Mouse (Mus musculus): ENCODE data around the gene Smarcd3. TPM values are rescaled to one million over a fixed set of nuclear protein-coding genes. Genes with fewer than 3 reads are reported as not detected.

Smarcd3 gene
- polyA plus RNA-seq, 1 experiment from 2014 or later = 34.3 TPM

- no peaks in the 10 kb centered on the region for H3K36me3 ChIP-seq
- H3K27ac ChIP-seq = no peak overlapping the region
- 67% methylated on average over 5 of the region's 5 CpGs for WGBS
- no peak for DNase-seq (ENCODE audit: low spot score)
- H3K27me3 ChIP-seq (ENCODE audit: low read depth, poor library complexity, severe bottlenecking) = peaks cover 38% of the 10 kb centered on the region
- no peak overlapping the region for H3K4me3 ChIP-seq
- peaks cover 38% of the 10 kb centered on the region for H3K4me1 ChIP-seq
- no peaks in the 10 kb centered on the region for H3K9me3 ChIP-seq (replicated peaks)
Observed at GRCm38 (mm10) chr5:24553621-24554244, 70.5 kb downstream of the Smarcd3 start.

GRCm38 (mm10) chr5:24551317-24551688, 72.9 kb downstream of the Smarcd3 start:
- Histone ChIP-seq H3K9me3 (replicated peaks) (no peaks in the 10 kb centered on the region), H3K4me3 (peak overlapping the region; percentile 37), H3K27ac (peak overlapping the region; percentile 10; the same call in 1 of the 2 replicates), H3K27me3 (ENCODE audit: low read depth, poor library complexity, severe bottlenecking) (peaks cover 42% of the 10 kb centered on the region), H3K36me3 (no peaks in the 10 kb centered on the region), H3K4me1 (peaks cover 38% of the 10 kb centered on the region)
- no peak for DNase-seq (ENCODE audit: low spot score)
- 50% methylated on average over 2 of the region's 2 CpGs for WGBS

DNA sequence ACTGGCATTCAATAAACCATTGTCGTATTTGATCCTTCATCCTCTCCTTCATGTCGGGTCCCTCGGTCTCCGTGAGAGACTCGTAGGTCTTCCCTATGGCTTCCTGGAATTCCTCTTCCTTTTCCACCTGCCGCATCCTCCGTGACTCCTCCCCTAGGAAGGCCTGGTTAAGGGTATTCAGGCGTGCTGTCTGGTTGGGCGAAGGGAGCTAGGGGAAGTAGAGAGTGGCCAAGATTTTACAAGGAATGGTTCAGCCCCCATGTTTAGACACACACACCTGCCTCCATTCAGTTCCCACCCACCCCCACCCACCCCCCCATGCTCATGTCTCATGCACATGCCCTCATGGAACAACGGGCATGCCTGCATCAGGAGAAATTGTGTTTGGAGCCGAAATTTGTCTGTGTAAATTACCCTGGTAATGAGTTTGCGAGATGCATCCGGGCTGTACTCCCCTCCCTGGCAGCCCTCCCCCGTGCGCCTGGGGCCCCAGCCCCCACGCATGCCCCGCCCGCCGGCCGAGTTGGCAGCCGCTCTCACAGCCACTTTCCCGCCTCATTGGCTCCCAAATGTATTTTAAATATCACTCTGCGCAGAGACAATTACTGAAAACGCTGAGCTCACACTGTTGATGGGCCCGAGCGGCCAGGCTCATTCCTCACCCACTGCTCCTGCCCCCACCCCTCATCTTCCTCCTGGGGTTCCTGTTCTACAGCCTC, 73.5 kb downstream of the Smarcd3 start:
- peak overlapping the region; percentile 37 for H3K4me3 ChIP-seq

GRCm38 (mm10) chr5:24542643-24543042, 81.6 kb downstream of the Smarcd3 start:
- H3K4me3 ChIP-seq = no peak overlapping the region
- no peaks in the 10 kb centered on the region for H3K36me3 ChIP-seq
- DNase-seq (ENCODE audit: low spot score) = no peak
- H3K9me3 ChIP-seq (replicated peaks) = no peaks in the 10 kb centered on the region
- H3K4me1 ChIP-seq = peaks cover 15% of the 10 kb centered on the region
- peaks cover 38% of the 10 kb centered on the region for H3K27me3 ChIP-seq (ENCODE audit: low read depth, poor library complexity, severe bottlenecking)
- 78% methylated on average over 7 of the region's 7 CpGs for WGBS
- no peak overlapping the region for H3K27ac ChIP-seq

More for the DNA sequence above, 73.5 kb downstream of the Smarcd3 start:
- no peak for DNase-seq (ENCODE audit: low spot score)
- Histone ChIP-seq H3K27ac (peak overlapping the region; percentile 10; the same call in 1 of the 2 replicates), H3K36me3 (no peaks in the 10 kb centered on the region), H3K9me3 (replicated peaks) (no peaks in the 10 kb centered on the region), H3K4me1 (peaks cover 38% of the 10 kb centered on the region), H3K27me3 (ENCODE audit: low read depth, poor library complexity, severe bottlenecking) (peaks cover 42% of the 10 kb centered on the region)
- WGBS = 42% methylated on average over 26 of the region's 26 CpGs

- Histone ChIP-seq H3K36me3 (no peaks in the 10 kb centered on the region), H3K27me3 (ENCODE audit: low read depth, poor library complexity, severe bottlenecking) (peaks cover 51% of the 10 kb centered on the region), H3K9me3 (replicated peaks) (no peaks in the 10 kb centered on the region), H3K27ac (no peak overlapping the region; the same call in 1 of the 2 replicates), H3K4me1 (peaks cover 18% of the 10 kb centered on the region), H3K4me3 (no peak overlapping the region; the same call in 1 of the 2 replicates)
- WGBS = 30% methylated on average over 6 of the region's 6 CpGs
- DNase-seq (ENCODE audit: low spot score) = no peak
Observed at GRCm38 (mm10) chr5:24541144-24541569, 83.1 kb downstream of the Smarcd3 start.

MicroRNAs within 50 kb of the gene (microRNA counts, 519-probe panel; counts per million panel counts)
- 684 counts per million, percentile 72 among the panel's probes with 10 or more counts for microRNA mmu-miR-671-3p
- microRNA mmu-miR-671-5p = 684 counts per million, percentile 72 among the panel's probes with 10 or more counts

Small RNA genes within 50 kb of the gene (microRNA-seq; reads per million reads assigned to microRNA genes)
- 441 reads per million, percentile 65 among the genes with 10 or more reads in this experiment for gene Mir671

Other genes with a start within 250 kb of the Smarcd3 start
- 1.4 and 2.1 TPM in 2 replicates for gene Atg9b, start 232.3 kb downstream of the Smarcd3 start, polyA plus RNA-seq (2016; fragmentation: Nextera tagmentation; extraction: Ambion mirVana)
- 56.6 and 56.7 TPM in 2 replicates for gene Abcb8, start 230.7 kb downstream of the Smarcd3 start, polyA plus RNA-seq (2016; fragmentation: Nextera tagmentation; extraction: Ambion mirVana)
- 0.13 and 0.30 TPM in 2 replicates for gene Asic3, start 211.0 kb downstream of the Smarcd3 start, polyA plus RNA-seq (2016; fragmentation: Nextera tagmentation; extraction: Ambion mirVana)
- 37.2 and 48.5 TPM in 2 replicates for gene Cdk5, start 200.9 kb downstream of the Smarcd3 start, polyA plus RNA-seq (2016; fragmentation: Nextera tagmentation; extraction: Ambion mirVana)
- gene Slc4a2, start 200.6 kb downstream of the Smarcd3 start, polyA plus RNA-seq (2016; fragmentation: Nextera tagmentation; extraction: Ambion mirVana) = 33.7 and 43.9 TPM in 2 replicates
- gene Fastk, start 179.1 kb downstream of the Smarcd3 start, polyA plus RNA-seq (2016; fragmentation: Nextera tagmentation; extraction: Ambion mirVana) = 101 and 118 TPM in 2 replicates
- 22.1 and 24.2 TPM in 2 replicates for gene Tmub1, start 176.6 kb downstream of the Smarcd3 start, polyA plus RNA-seq (2016; fragmentation: Nextera tagmentation; extraction: Ambion mirVana)
- 39.8 and 42.7 TPM in 2 replicates for gene Agap3, start 172.2 kb downstream of the Smarcd3 start, polyA plus RNA-seq (2016; fragmentation: Nextera tagmentation; extraction: Ambion mirVana)
- gene Gbx1, start 97.2 kb downstream of the Smarcd3 start, polyA plus RNA-seq (2016; fragmentation: Nextera tagmentation; extraction: Ambion mirVana) = 0.04 TPM in 1 of 2 replicates, not detected in the other
- 0.13 and 0.15 TPM in 2 replicates for gene Asb10, start 83.4 kb downstream of the Smarcd3 start, polyA plus RNA-seq (2016; fragmentation: Nextera tagmentation; extraction: Ambion mirVana)
- 0.05 TPM in 1 of 2 replicates, not detected in the other for gene 4931409K22Rik, start 67.6 kb downstream of the Smarcd3 start, polyA plus RNA-seq (2016; fragmentation: Nextera tagmentation; extraction: Ambion mirVana)
- 177 and 197 TPM in 2 replicates for gene Abcf2, start 46.9 kb downstream of the Smarcd3 start, polyA plus RNA-seq (2016; fragmentation: Nextera tagmentation; extraction: Ambion mirVana)
- 15.1 and 19.0 TPM in 2 replicates for gene Chpf2, start 37.7 kb downstream of the Smarcd3 start, polyA plus RNA-seq (2016; fragmentation: Nextera tagmentation; extraction: Ambion mirVana)
- 23.7 and 26.9 TPM in 2 replicates for gene Nub1, start 61.1 kb upstream of the Smarcd3 start, polyA plus RNA-seq (2016; fragmentation: Nextera tagmentation; extraction: Ambion mirVana)
- 28.7 and 41.7 TPM in 2 replicates for gene Wdr86, start 106.3 kb upstream of the Smarcd3 start, polyA plus RNA-seq (2016; fragmentation: Nextera tagmentation; extraction: Ambion mirVana)
- 0.79 and 1.1 TPM in 2 replicates for gene Crygn, start 133.6 kb upstream of the Smarcd3 start, polyA plus RNA-seq (2016; fragmentation: Nextera tagmentation; extraction: Ambion mirVana)
- gene Rheb, start 218.2 kb upstream of the Smarcd3 start, polyA plus RNA-seq (2016; fragmentation: Nextera tagmentation; extraction: Ambion mirVana) = 179 and 186 TPM in 2 replicates